Mouse (Mus musculus): ENCODE measurements around the gene Tma7. TPM values are rescaled to one million over a fixed set of nuclear protein-coding genes. Genes with fewer than 3 reads are reported as not detected.

Gene Tma7
- polyA plus RNA-seq, 1 experiment = not detected

- TF ChIP-seq POLR2A (IDR thresholded peaks at IDR 0.05; ENCODE audit: insufficient read depth, low read depth, low read length) (no peak), CTCF (IDR thresholded peaks at IDR 0.05; ENCODE audit: insufficient read depth, low read depth, low read length) (no peak)
- H3K27ac ChIP-seq (ENCODE audit: insufficient read depth, low read depth, low read length) = no peak overlapping the region
- H3K4me1 ChIP-seq (ENCODE audit: control insufficient read depth, insufficient read depth, low read length) = no peaks in the 10 kb centered on the region
- no peak overlapping the region for H3K4me3 ChIP-seq (ENCODE audit: insufficient read depth, low read depth, low read length)
- 93% methylated on average over 6 of the region's 6 CpGs for WGBS
Observed at GRCm38 (mm10) chr9:109120956-109121355, 38.6 kb upstream of the Tma7 start.

GRCm38 (mm10) chr9:109119571-109119970 lies 37.2 kb upstream of the Tma7 start:
- WGBS = 81% methylated on average over 9 of the region's 9 CpGs
- H3K4me1 ChIP-seq (ENCODE audit: control insufficient read depth, insufficient read depth, low read length) = no peaks in the 10 kb centered on the region
- no peak for TF ChIP-seq POLR2A (IDR thresholded peaks at IDR 0.05; ENCODE audit: insufficient read depth, low read depth, low read length)
- TF ChIP-seq CTCF (IDR thresholded peaks at IDR 0.05; ENCODE audit: insufficient read depth, low read depth, low read length) = no peak
- no peak overlapping the region for H3K4me3 ChIP-seq (ENCODE audit: insufficient read depth, low read depth, low read length)
- H3K27ac ChIP-seq (ENCODE audit: insufficient read depth, low read depth, low read length) = no peak overlapping the region

- 92% methylated on average over 4 of the region's 4 CpGs for WGBS
- no peak overlapping the region for H3K27ac ChIP-seq (ENCODE audit: insufficient read depth, low read depth, low read length)
- no peak for TF ChIP-seq POLR2A (IDR thresholded peaks at IDR 0.05; ENCODE audit: insufficient read depth, low read depth, low read length)
- TF ChIP-seq CTCF (IDR thresholded peaks at IDR 0.05; ENCODE audit: insufficient read depth, low read depth, low read length) = no peak
- H3K4me3 ChIP-seq (ENCODE audit: insufficient read depth, low read depth, low read length) = no peak overlapping the region
- no peaks in the 10 kb centered on the region for H3K4me1 ChIP-seq (ENCODE audit: control insufficient read depth, insufficient read depth, low read length)
Observed at GRCm38 (mm10) chr9:109118106-109118505, 35.7 kb upstream of the Tma7 start.

GRCm38 (mm10) chr9:109116205-109116604 lies 33.8 kb upstream of the Tma7 start:
- TF ChIP-seq CTCF (IDR thresholded peaks at IDR 0.05; ENCODE audit: insufficient read depth, low read depth, low read length) = no peak
- no peak for TF ChIP-seq POLR2A (IDR thresholded peaks at IDR 0.05; ENCODE audit: insufficient read depth, low read depth, low read length)
- WGBS = 93% methylated on average over 10 of the region's 10 CpGs
- H3K4me1 ChIP-seq (ENCODE audit: control insufficient read depth, insufficient read depth, low read length) = no peaks in the 10 kb centered on the region

GRCm38 (mm10) chr9:109114871-109115270 lies 32.5 kb upstream of the Tma7 start:
- TF ChIP-seq POLR2A (IDR thresholded peaks at IDR 0.05; ENCODE audit: insufficient read depth, low read depth, low read length) = no peak
- no peak for TF ChIP-seq CTCF (IDR thresholded peaks at IDR 0.05; ENCODE audit: insufficient read depth, low read depth, low read length)
- WGBS = 90% methylated on average over 7 of the region's 7 CpGs
- H3K27ac ChIP-seq (ENCODE audit: insufficient read depth, low read depth, low read length) = no peak overlapping the region
- H3K4me1 ChIP-seq (ENCODE audit: control insufficient read depth, insufficient read depth, low read length) = no peaks in the 10 kb centered on the region
- H3K4me3 ChIP-seq (ENCODE audit: insufficient read depth, low read depth, low read length) = no peak overlapping the region

More at GRCm38 (mm10) chr9:109116205-109116604, 33.8 kb upstream of the Tma7 start:
- no peak overlapping the region for H3K4me3 ChIP-seq (ENCODE audit: insufficient read depth, low read depth, low read length)
- no peak overlapping the region for H3K27ac ChIP-seq (ENCODE audit: insufficient read depth, low read depth, low read length)

- Histone ChIP-seq H3K4me3 (ENCODE audit: insufficient read depth, low read depth, low read length) (no peak overlapping the region), H3K27ac (ENCODE audit: insufficient read depth, low read depth, low read length) (no peak overlapping the region), H3K4me1 (ENCODE audit: control insufficient read depth, insufficient read depth, low read length) (no peaks in the 10 kb centered on the region)
- 94% methylated on average over 11 of the region's 11 CpGs for WGBS
- TF ChIP-seq POLR2A (IDR thresholded peaks at IDR 0.05; ENCODE audit: insufficient read depth, low read depth, low read length) = no peak
- TF ChIP-seq CTCF (IDR thresholded peaks at IDR 0.05; ENCODE audit: insufficient read depth, low read depth, low read length) = no peak
Observed at GRCm38 (mm10) chr9:109114276-109114675, 31.9 kb upstream of the Tma7 start.

- TF ChIP-seq CTCF (IDR thresholded peaks at IDR 0.05; ENCODE audit: insufficient read depth, low read depth, low read length) (no peak), POLR2A (IDR thresholded peaks at IDR 0.05; ENCODE audit: insufficient read depth, low read depth, low read length) (no peak)
Observed at GRCm38 (mm10) chr9:109113331-109113730, 30.9 kb upstream of the Tma7 start.

GRCm38 (mm10) chr9:109111591-109111990 lies 29.2 kb upstream of the Tma7 start:
- no peak overlapping the region for H3K27ac ChIP-seq (ENCODE audit: insufficient read depth, low read depth, low read length)
- WGBS = 94% methylated on average over 9 of the region's 9 CpGs
- no peak overlapping the region for H3K4me3 ChIP-seq (ENCODE audit: insufficient read depth, low read depth, low read length)
- TF ChIP-seq CTCF (IDR thresholded peaks at IDR 0.05; ENCODE audit: insufficient read depth, low read depth, low read length) (no peak), POLR2A (IDR thresholded peaks at IDR 0.05; ENCODE audit: insufficient read depth, low read depth, low read length) (no peak)
- no peaks in the 10 kb centered on the region for H3K4me1 ChIP-seq (ENCODE audit: control insufficient read depth, insufficient read depth, low read length)

More at GRCm38 (mm10) chr9:109113331-109113730, 30.9 kb upstream of the Tma7 start:
- Histone ChIP-seq H3K4me3 (ENCODE audit: insufficient read depth, low read depth, low read length) (no peak overlapping the region), H3K27ac (ENCODE audit: insufficient read depth, low read depth, low read length) (no peak overlapping the region), H3K4me1 (ENCODE audit: control insufficient read depth, insufficient read depth, low read length) (no peaks in the 10 kb centered on the region)
- 95% methylated on average over 8 of the region's 8 CpGs for WGBS

GRCm38 (mm10) chr9:109111101-109111500 lies 28.7 kb upstream of the Tma7 start:
- Histone ChIP-seq H3K4me3 (ENCODE audit: insufficient read depth, low read depth, low read length) (no peak overlapping the region), H3K4me1 (ENCODE audit: control insufficient read depth, insufficient read depth, low read length) (no peaks in the 10 kb centered on the region), H3K27ac (ENCODE audit: insufficient read depth, low read depth, low read length) (no peak overlapping the region)
- 89% methylated on average over 4 of the region's 4 CpGs for WGBS
- TF ChIP-seq CTCF (IDR thresholded peaks at IDR 0.05; ENCODE audit: insufficient read depth, low read depth, low read length) (no peak), POLR2A (IDR thresholded peaks at IDR 0.05; ENCODE audit: insufficient read depth, low read depth, low read length) (no peak)

- WGBS = 92% methylated on average over 11 of the region's 11 CpGs
- Histone ChIP-seq H3K4me3 (ENCODE audit: insufficient read depth, low read depth, low read length) (no peak overlapping the region), H3K27ac (ENCODE audit: insufficient read depth, low read depth, low read length) (no peak overlapping the region), H3K4me1 (ENCODE audit: control insufficient read depth, insufficient read depth, low read length) (peaks cover 3% of the 10 kb centered on the region; the same call in 1 of the 2 replicates)
- TF ChIP-seq CTCF (IDR thresholded peaks at IDR 0.05; ENCODE audit: insufficient read depth, low read depth, low read length) = no peak
- no peak for TF ChIP-seq POLR2A (IDR thresholded peaks at IDR 0.05; ENCODE audit: insufficient read depth, low read depth, low read length)
Observed at GRCm38 (mm10) chr9:109110240-109110639, 27.9 kb upstream of the Tma7 start.
